Comparison of ENCODE assay signal across 8 mouse cellular contexts in genomic region chr13:113035852-113036251, GRCm38 (mm10). TPM values are rescaled to one million over a fixed set of nuclear protein-coding genes. Genes with fewer than 3 reads are reported as not detected.
DNase-seq lines count a peak whose midpoint lies in the region; ATAC-seq and TF ChIP-seq lines count a peak whose summit lies in the region.

No protein-coding gene starts in this region.

- H3K9me3 ChIP-seq in E14TG2a.4 (ENCODE audit: low read length): no peaks in the 10 kb centered on the region
- no peaks in the 10 kb centered on the region for H3K9me3 ChIP-seq in forebrain, embryonic 10.5 days
- H3K9me3 ChIP-seq in heart, embryonic 15.5 days (replicated peaks): no peaks in the 10 kb centered on the region
- no peaks in the 10 kb centered on the region for H3K9me3 ChIP-seq in liver, embryonic 12.5 days (replicated peaks)

- ATAC-seq in heart, embryonic 15.5 days (replicated peaks; ENCODE audit: insufficient number of reproducible peaks, insufficient read depth, low FRiP score, low read depth): peak; percentile 81
- peak; percentile 79 for ATAC-seq in liver, embryonic 12.5 days

- no peak overlapping the region for H3K9ac ChIP-seq in heart, embryonic 15.5 days
- no peak overlapping the region for H3K9ac ChIP-seq in liver, embryonic 12.5 days

- DNase-seq in c-Kit-positive CD71-negative TER-119-negative erythroid progenitor cells, embryonic 14.5 days (ENCODE audit: low read depth): peak; percentile 89
- peak; percentile 73 for DNase-seq in forebrain, embryonic 10.5 days (ENCODE audit: extremely low spot score, low spot score)
- DNase-seq in kidney, postnatal 14 days: peak; percentile 85
- peak; percentile 71 to 73 for DNase-seq in natural killer cell, adult 2 months (ENCODE audit: low spot score in 2 of 2)

- peaks cover 30% of the 10 kb centered on the region for H3K4me1 ChIP-seq in E14TG2a.4 (replicated peaks; ENCODE audit: low read depth, low read length)
- H3K4me1 ChIP-seq in forebrain, embryonic 10.5 days: peaks cover 32% of the 10 kb centered on the region
- peaks cover 30% of the 10 kb centered on the region for H3K4me1 ChIP-seq in heart, embryonic 15.5 days (replicated peaks)
- peaks cover 27% of the 10 kb centered on the region for H3K4me1 ChIP-seq in liver, embryonic 12.5 days
- peaks cover 11% of the 10 kb centered on the region for H3K4me1 ChIP-seq in testis, adult 2 months (ENCODE audit: control insufficient read depth, insufficient read depth, low read length)

- H3K27ac ChIP-seq in forebrain, embryonic 10.5 days: no peak overlapping the region
- H3K27ac ChIP-seq in heart, embryonic 15.5 days: no peak overlapping the region
- H3K27ac ChIP-seq in liver, embryonic 12.5 days: no peak overlapping the region
- H3K27ac ChIP-seq in testis, adult 2 months (ENCODE audit: control insufficient read depth, insufficient read depth, low read depth, low read length): no peak overlapping the region

- peak overlapping the region; percentile 79 for H3K4me3 ChIP-seq in E14TG2a.4 (replicated peaks; ENCODE audit: low read length)
- peak overlapping the region; percentile 60 for H3K4me3 ChIP-seq in forebrain, embryonic 10.5 days
- peak overlapping the region; percentile 54 for H3K4me3 ChIP-seq in heart, embryonic 15.5 days
- peak overlapping the region; percentile 61 for H3K4me3 ChIP-seq in liver, embryonic 12.5 days
- peak overlapping the region; percentile 93 for H3K4me3 ChIP-seq in testis, adult 2 months (ENCODE audit: control insufficient read depth, low read depth, low read length)

- peaks cover 66% of the 10 kb centered on the region for H3K27me3 ChIP-seq in E14TG2a.4 (ENCODE audit: insufficient read depth, low read length)
- peaks cover 61% of the 10 kb centered on the region for H3K27me3 ChIP-seq in forebrain, embryonic 10.5 days (ENCODE audit: poor library complexity, severe bottlenecking)
- peaks cover 42% of the 10 kb centered on the region for H3K27me3 ChIP-seq in heart, embryonic 15.5 days
- H3K27me3 ChIP-seq in liver, embryonic 12.5 days (replicated peaks): peaks cover 71% of the 10 kb centered on the region
- no peaks in the 10 kb centered on the region for H3K27me3 ChIP-seq in testis, adult 2 months (ENCODE audit: control insufficient read depth, insufficient read depth, low read length)

- H3K36me3 ChIP-seq in E14TG2a.4 (ENCODE audit: insufficient read depth, low read length): no peaks in the 10 kb centered on the region
- no peaks in the 10 kb centered on the region for H3K36me3 ChIP-seq in forebrain, embryonic 10.5 days (replicated peaks)
- no peaks in the 10 kb centered on the region for H3K36me3 ChIP-seq in heart, embryonic 15.5 days
- H3K36me3 ChIP-seq in liver, embryonic 12.5 days: no peaks in the 10 kb centered on the region
- H3K36me3 ChIP-seq in testis, adult 2 months (ENCODE audit: control insufficient read depth, insufficient read depth, low read length): no peaks in the 10 kb centered on the region; the same call in 1 of the 2 replicates

- H3K4me2 ChIP-seq in heart, embryonic 15.5 days: peak overlapping the region; percentile 96
- peak overlapping the region; percentile 91 for H3K4me2 ChIP-seq in liver, embryonic 12.5 days

- 0% methylated on average over 4 of the region's 4 CpGs for WGBS in forebrain, embryonic 10.5 days
- WGBS in heart, embryonic 15.5 days: under 1% methylated on average over 4 of the region's 4 CpGs
- WGBS in liver, embryonic 12.5 days (ENCODE audit: insufficient replicate concordance): 0% methylated on average over 4 of the region's 4 CpGs

- TF ChIP-seq CTCF in E14TG2a.4 (conservative IDR thresholded peaks at IDR 0.05; ENCODE audit: low read length): peak; percentile 66
- TF ChIP-seq CTCF in testis, adult 2 months (IDR thresholded peaks at IDR 0.05; ENCODE audit: control insufficient read depth, insufficient read depth, insufficient replicate concordance, low read depth, low read length): peak; percentile 15; the same call in 1 of the 2 replicates

- no peak for TF ChIP-seq POLR2A in testis, adult 2 months (IDR thresholded peaks at IDR 0.05; ENCODE audit: control insufficient read depth, low read depth, low read length)

RNA-seq across cellular contexts. Expression of gene Cdc20b, which starts 0.9 kb away (rescaled TPM):
- 0.31 TPM in 1 of 2 replicates, not detected in the other for polyA plus RNA-seq in forebrain, embryonic 10.5 days (2016; fragmentation: Nextera tagmentation; extraction: Ambion mirVana)
- polyA plus RNA-seq in heart, embryonic 15.5 days (2015; fragmentation: Nextera tagmentation; extraction: Ambion mirVana): 0.14 and 0.79 TPM in 2 replicates
- polyA plus RNA-seq in liver, embryonic 12.5 days (2016; fragmentation: Nextera tagmentation; extraction: Ambion mirVana): not detected in 2 replicates
- polyA plus RNA-seq in testis, adult 2 months (2012; rRNA removed): 7.5 and 15.4 TPM in 2 replicates

RNA-seq across cellular contexts. Expression of gene Gpx8, which starts 10.4 kb away (rescaled TPM):
- polyA plus RNA-seq in forebrain, embryonic 10.5 days (2016; fragmentation: Nextera tagmentation; extraction: Ambion mirVana): 78.8 and 85.3 TPM in 2 replicates
- polyA plus RNA-seq in heart, embryonic 15.5 days (2015; fragmentation: Nextera tagmentation; extraction: Ambion mirVana): 115 and 118 TPM in 2 replicates
- polyA plus RNA-seq in liver, embryonic 12.5 days (2016; fragmentation: Nextera tagmentation; extraction: Ambion mirVana): 17.3 and 17.5 TPM in 2 replicates
- polyA plus RNA-seq in testis, adult 2 months (2012; rRNA removed): 0.69 and 0.87 TPM in 2 replicates

RNA-seq across cellular contexts. Expression of gene Mcidas, which starts 42.2 kb away (rescaled TPM):
- polyA plus RNA-seq in forebrain, embryonic 10.5 days (2016; fragmentation: Nextera tagmentation; extraction: Ambion mirVana): 1.3 and 2.0 TPM in 2 replicates
- 0.21 and 0.77 TPM in 2 replicates for polyA plus RNA-seq in heart, embryonic 15.5 days (2015; fragmentation: Nextera tagmentation; extraction: Ambion mirVana)
- polyA plus RNA-seq in liver, embryonic 12.5 days (2016; fragmentation: Nextera tagmentation; extraction: Ambion mirVana): not detected in 2 replicates
- 0.12 TPM in 1 of 2 replicates, not detected in the other for polyA plus RNA-seq in testis, adult 2 months (2012; rRNA removed)

RNA-seq across cellular contexts. Expression of gene Ccno, which starts 48.2 kb away (rescaled TPM):
- 1.9 and 3.0 TPM in 2 replicates for polyA plus RNA-seq in forebrain, embryonic 10.5 days (2016; fragmentation: Nextera tagmentation; extraction: Ambion mirVana)
- 0.78 and 1.4 TPM in 2 replicates for polyA plus RNA-seq in heart, embryonic 15.5 days (2015; fragmentation: Nextera tagmentation; extraction: Ambion mirVana)
- 0.11 and 0.22 TPM in 2 replicates for polyA plus RNA-seq in liver, embryonic 12.5 days (2016; fragmentation: Nextera tagmentation; extraction: Ambion mirVana)
- polyA plus RNA-seq in testis, adult 2 months (2012; rRNA removed): 6.2 and 7.8 TPM in 2 replicates
